Mouse (Mus musculus): ENCODE data around the gene Zfp637. TPM values are rescaled to one million over a fixed set of nuclear protein-coding genes. Genes with fewer than 3 reads are reported as not detected.
"Not testable (repeated sequence)": the region's sequence is repeated elsewhere in the genome, so short reads cannot be mapped to it uniquely, and the experiment has no call there.

Gene Zfp637
- total RNA-seq, 1 experiment from 2014 or later: 30.0 TPM

DNA sequence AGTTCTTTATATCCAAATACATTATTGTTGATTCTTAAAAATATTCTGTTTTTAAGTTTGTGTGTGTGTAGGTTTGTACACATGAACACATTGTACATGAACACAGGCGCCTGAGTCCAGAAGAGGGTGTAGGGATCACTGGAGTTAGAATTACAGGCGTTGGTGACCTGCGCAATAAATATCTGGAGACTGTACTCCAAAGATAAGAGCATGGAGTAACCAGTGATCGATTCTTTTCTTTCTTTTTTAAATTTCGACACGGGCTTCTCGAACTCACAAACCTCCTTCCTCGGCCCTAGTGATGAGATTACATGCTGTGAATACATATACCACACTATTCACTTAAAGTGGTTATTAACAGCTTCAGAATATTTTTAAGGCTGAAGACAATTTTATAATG lies 21.5 kb downstream of the Zfp637 start:
- 0 out of 2 replicates have a peak, but pooled peaks have one; percentile 16 for ATAC-seq (replicated peaks; ENCODE audit: low read depth, poor library complexity, severe bottlenecking)

DNA sequence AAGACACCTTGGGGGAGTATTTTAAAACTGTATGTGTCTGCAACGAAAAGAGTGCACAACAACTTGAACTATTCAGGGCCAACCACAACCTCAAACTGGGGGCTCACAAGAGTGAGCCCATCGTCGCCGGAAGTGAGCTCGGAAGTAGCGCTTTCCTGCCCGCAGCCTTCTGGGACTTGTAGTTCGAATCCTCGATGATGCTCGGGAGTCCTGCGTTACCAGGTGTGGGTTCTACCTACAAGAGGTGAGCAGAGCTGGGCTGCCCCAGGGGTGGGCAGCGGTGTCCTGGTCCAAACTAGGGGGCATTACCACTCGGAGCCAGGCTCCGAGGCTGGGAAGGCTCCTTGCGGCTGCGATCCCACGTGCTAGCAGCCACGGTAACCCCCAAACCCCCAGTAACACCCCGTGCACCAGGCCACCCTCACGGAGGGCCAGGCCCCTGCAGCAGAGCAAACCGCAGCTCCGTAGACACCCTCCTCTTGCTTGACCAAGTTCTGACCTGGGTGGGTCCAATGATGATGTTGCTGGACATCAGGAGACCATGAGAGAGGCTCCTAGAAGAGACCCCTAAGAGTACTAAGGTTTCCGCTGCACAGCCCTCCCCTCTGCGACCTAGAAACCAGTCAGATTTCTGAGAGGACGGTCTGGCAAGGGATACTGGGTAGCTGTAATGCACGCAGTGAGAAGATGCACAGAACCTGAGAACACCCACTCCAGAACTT lies 22.1 kb downstream of the Zfp637 start:
- ATAC-seq (replicated peaks; ENCODE audit: low read depth, poor library complexity, severe bottlenecking): peak; percentile 94

- no peak for ATAC-seq (replicated peaks; ENCODE audit: low read depth, poor library complexity, severe bottlenecking)
Measured at GRCm38 (mm10) chr6:117863751-117864150, 22.8 kb downstream of the Zfp637 start.

DNA sequence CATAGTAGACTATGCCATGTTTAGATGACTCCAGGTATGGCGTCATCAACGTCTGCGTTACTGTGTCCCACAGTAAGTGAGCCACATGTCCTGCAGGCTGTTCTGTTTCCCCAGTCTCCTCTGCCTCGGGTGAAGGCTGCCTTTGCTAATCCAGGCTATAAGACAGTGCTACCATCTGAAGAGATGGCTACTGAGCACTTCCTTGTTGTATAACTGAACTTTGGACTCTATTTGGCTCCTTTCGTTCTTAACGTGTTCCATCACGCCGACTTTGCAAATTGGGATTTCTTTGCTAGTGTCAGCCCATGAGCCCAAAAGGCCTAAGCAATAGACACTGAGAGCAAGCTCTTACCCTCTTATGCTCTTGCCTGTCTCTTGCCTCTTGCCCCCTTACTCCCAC lies 27.2 kb downstream of the Zfp637 start:
- no peak for ATAC-seq (replicated peaks; ENCODE audit: low read depth, poor library complexity, severe bottlenecking)

DNA sequence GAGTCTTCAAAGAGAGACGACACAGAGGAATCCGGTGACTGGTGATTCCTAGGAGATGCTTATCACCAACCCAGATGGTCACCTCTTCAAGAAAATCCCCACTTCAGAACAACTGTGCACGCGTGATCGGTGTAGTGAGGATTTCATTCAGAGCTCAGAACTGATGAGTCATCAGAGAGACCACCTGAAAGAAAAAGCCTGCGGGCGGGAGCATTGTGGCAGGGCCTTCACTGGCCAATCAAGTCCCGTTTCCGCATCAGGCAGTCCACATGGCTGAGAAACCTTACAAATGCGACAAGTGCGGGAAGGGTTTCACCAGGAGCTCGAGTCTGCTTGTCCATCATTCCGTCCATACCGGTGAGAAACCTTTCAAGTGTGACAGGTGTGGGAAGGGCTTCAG lies 30.1 kb downstream of the Zfp637 start:
- ATAC-seq (replicated peaks; ENCODE audit: low read depth, poor library complexity, severe bottlenecking): no peak

DNA sequence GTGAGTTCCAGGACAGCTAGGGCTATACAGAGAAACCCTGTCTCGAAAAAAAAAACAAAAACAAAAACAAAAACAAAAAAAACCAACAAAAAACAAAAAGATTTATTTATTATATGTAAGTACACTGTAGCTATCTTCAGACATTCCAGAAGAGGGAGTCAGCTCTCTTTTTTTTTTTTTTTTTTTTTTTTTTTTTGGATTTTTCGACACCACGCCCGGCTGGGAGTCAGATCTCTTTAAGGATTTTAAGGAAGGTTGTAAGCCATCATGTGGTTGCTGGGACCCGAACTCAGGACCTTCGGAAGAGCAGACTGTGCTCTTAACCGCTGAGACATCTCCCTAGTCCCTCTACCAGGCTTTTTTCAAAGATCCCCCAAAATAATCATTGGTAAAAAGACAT lies 32.5 kb downstream of the Zfp637 start:
- not testable (repeated sequence) for ATAC-seq (replicated peaks; ENCODE audit: low read depth, poor library complexity, severe bottlenecking)

GRCm38 (mm10) chr6:117874621-117875281 lies 33.8 kb downstream of the Zfp637 start:
- ATAC-seq (replicated peaks; ENCODE audit: low read depth, poor library complexity, severe bottlenecking): no peak

GRCm38 (mm10) chr6:117878700-117879407 lies 37.9 kb downstream of the Zfp637 start:
- ATAC-seq (replicated peaks; ENCODE audit: low read depth, poor library complexity, severe bottlenecking): peak; percentile 55

GRCm38 (mm10) chr6:117879408-117880115 lies 38.6 kb downstream of the Zfp637 start:
- ATAC-seq (replicated peaks; ENCODE audit: low read depth, poor library complexity, severe bottlenecking): peak; percentile 79

- ATAC-seq (replicated peaks; ENCODE audit: low read depth, poor library complexity, severe bottlenecking): no peak
Measured at GRCm38 (mm10) chr6:117880394-117880838, 39.4 kb downstream of the Zfp637 start.

GRCm38 (mm10) chr6:117881229-117881628 lies 40.2 kb downstream of the Zfp637 start:
- no peak for ATAC-seq (replicated peaks; ENCODE audit: low read depth, poor library complexity, severe bottlenecking)

- ATAC-seq (replicated peaks; ENCODE audit: low read depth, poor library complexity, severe bottlenecking): peak; percentile 33
Measured at GRCm38 (mm10) chr6:117881997-117882396, 41.0 kb downstream of the Zfp637 start.

DNA sequence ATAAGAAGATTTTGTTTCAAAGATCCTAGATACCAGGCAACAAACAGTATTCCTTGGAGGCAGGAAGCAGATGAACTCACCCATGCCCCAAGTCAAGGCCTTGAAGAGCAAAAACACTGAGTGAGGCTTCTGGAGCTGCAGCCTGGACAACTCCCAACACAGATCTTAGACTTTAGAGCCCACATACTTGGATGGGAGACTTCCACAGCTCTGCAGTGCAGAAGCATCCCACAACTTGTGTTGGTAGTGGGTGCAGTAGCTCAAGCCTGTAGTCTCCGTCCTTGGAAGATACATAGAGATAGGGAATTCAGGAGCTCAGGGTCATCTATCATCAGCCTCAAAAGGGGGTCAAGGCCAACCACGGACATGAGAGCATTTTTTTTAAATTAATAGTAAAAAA lies 45.0 kb downstream of the Zfp637 start:
- ATAC-seq (replicated peaks; ENCODE audit: low read depth, poor library complexity, severe bottlenecking): no peak

DNA sequence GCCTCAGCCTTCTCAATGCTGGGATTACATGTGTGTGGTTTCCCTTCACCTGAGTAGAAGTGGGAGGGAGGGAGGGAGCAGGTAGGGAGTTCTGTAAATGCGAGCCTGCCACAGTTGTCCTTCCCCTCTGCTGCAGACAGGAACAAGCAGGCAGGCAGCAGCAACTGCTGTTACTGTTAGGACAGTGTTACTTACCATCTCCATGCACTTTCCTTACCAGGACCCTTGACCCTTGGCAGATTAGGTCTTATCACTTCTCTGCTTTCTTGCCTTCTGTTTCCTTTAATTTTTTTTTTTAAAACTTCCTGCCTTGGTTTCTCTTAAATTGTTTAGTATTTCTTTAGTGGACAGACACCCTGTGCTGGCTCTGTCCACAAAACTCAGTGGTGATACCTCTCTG lies 47.1 kb downstream of the Zfp637 start:
- ATAC-seq (replicated peaks; ENCODE audit: low read depth, poor library complexity, severe bottlenecking): no peak

GRCm38 (mm10) chr6:117888642-117889096 lies 47.7 kb downstream of the Zfp637 start:
- ATAC-seq (replicated peaks; ENCODE audit: low read depth, poor library complexity, severe bottlenecking): peak; percentile 63

DNA sequence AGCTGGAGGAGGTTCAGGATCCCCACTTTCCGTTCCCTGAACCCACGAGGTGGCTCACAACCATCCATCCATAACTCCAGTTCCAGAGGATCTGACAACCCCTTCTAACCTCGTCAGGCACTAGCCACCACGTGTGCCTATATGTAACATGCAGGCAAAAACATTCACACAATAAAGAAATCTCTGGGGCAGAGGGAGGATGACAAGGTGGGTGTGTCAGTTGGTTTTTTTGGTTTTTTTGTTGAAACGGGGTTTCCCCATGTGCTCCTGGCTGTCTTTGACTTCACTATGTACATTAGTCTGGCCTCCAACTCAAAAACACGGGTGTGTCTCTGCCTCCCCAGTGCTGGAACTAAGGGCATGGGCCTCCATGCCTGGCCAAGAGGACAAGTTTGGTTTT lies 49.3 kb downstream of the Zfp637 start:
- 0 out of 2 replicates have a peak, but pooled peaks have one; percentile 3 for ATAC-seq (replicated peaks; ENCODE audit: low read depth, poor library complexity, severe bottlenecking)

DNA sequence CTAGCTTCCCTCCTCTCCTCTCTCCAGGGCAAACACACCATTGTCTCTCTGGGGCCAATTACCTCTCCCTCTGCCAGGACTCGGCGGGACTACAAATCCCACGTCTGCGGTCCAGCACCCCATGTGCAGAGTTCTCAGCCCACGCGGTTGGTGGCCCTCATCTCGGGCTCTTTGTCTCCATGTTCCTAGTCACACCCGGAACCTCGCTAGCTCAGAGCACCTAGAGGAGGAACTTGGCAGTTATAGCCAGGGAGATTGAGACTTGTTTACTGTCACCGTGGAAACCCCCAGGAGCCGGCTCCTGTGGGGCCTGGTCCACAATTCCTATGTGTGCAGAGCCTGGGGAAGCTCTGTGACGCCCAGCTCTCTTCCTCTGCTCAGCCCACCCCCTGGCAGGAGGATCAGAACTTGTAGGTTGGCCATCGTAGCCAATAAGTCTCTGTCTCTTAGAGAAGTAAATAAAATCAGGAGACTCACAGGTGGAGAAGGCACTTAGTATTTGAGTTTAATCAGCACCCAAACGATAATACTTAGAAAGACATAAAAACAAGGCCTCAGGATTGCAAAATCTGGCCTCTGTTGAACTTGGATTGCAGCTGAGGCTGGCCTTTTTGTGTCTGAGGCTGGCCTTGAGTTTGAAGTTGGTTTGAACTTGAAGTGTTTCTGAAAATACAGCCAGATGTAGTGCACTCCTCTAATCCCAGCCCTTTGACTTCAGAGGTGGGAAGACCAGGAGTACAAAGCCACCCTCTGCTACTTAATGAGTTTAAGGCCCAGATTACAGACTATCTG lies 50.6 kb downstream of the Zfp637 start:
- ATAC-seq (replicated peaks; ENCODE audit: low read depth, poor library complexity, severe bottlenecking): peak; percentile 78

- ATAC-seq (replicated peaks; ENCODE audit: low read depth, poor library complexity, severe bottlenecking): no peak
Measured at GRCm38 (mm10) chr6:117892386-117892785, 51.4 kb downstream of the Zfp637 start.

DNA sequence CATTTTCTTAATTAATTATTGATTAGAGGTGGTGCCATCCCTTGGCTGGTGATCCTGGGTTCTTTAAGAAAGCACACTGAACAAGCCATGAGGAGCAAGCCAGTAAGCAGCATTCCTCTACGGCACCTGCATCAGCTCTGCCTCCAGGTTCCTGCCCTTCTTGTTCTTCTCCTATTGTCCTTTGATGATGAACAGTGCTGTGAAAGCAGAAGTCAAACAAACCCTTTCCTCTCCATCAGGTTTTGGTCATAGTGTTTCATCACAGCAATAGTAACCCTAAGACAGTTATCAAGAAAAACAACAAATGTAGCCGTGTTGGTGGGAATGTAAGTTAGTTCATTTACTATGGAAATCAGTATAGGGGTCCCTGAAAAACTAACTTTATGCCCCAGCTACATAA lies 52.5 kb downstream of the Zfp637 start:
- ATAC-seq (replicated peaks; ENCODE audit: low read depth, poor library complexity, severe bottlenecking): no peak
